Mouse (Mus musculus): Measurements from ENCODE around the gene Tmem239. TPM values are rescaled to one million over a fixed set of nuclear protein-coding genes. Genes with fewer than 3 reads are reported as not detected.

The Tmem239 gene
- polyA plus RNA-seq, 1 experiment from 2014 or later: not detected

DNA sequence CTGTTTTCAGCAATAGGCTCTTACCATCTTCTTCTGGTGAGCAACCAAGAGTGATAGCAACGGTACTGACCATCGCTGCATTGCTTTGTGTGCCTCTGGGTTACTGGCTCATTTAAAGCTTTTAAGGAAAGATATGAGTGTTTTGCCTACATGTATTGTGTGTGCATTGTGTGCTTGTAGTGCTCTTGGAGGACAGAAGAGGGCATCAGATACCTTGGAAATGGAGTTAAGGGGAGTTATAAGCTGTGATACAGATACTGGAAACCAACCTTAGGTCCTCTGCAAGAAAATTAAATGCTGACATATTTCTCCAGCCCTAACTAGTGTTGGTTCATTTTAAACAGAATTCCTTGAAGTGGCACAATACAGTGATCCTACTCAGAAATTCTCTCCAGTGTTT is 17.5 kb upstream of the Tmem239 start:
- Histone ChIP-seq H3K27me3 (no peaks in the 10 kb centered on the region), H3K4me1 (no peaks in the 10 kb centered on the region), H3K4me3 (replicated peaks) (no peak overlapping the region), H3K27ac (replicated peaks) (no peak overlapping the region), H3K9me3 (replicated peaks) (no peaks in the 10 kb centered on the region), H3K36me3 (peaks cover 12% of the 10 kb centered on the region), H3K9ac (no peak overlapping the region), H3K4me2 (replicated peaks) (no peak overlapping the region)
- no peak for ATAC-seq (ENCODE audit: insufficient number of reproducible peaks, low FRiP score, low TSS enrichment, low read depth)
- WGBS: 76% methylated on average over 2 of the region's 2 CpGs

DNA sequence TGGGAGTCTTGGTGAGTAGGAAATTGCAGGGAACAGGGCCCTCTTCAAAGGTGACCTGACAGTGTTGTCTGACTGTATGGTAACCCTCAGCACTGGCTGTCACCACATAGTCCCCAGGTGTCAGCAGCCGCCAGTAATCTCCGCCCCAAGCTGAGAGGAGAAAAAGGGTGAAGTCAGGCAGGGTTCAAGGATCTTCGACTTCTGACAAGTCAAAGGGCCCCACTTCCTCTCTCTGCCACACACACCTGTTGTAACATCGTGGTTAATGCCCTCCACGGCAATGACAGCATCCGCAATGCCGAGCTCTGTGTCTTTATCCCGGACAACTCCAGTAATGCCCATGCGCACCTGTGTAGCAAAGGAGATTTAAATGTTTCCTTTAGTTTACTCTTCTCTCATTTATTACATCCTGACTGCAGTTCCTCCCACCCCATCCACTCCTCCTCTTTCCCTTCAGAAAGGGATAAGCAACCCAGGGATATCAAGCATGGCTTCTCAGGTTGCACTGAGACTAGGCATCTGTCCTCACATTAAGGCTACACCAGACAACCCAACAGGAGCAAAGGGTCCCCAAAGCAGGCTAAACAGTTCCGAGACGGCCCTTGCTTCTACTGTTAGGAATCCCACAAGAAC is 15.2 kb upstream of the Tmem239 start:
- no peak overlapping the region for H3K4me3 ChIP-seq (replicated peaks)
- no peak overlapping the region for H3K4me2 ChIP-seq (replicated peaks)
- peaks cover 28% of the 10 kb centered on the region for H3K36me3 ChIP-seq
- no peaks in the 10 kb centered on the region for H3K9me3 ChIP-seq (replicated peaks)
- peaks cover 4% of the 10 kb centered on the region; the same call in 1 of the 2 replicates for H3K4me1 ChIP-seq
- WGBS: 79% methylated on average over 11 of the region's 11 CpGs
- no peaks in the 10 kb centered on the region for H3K27me3 ChIP-seq
- no peak for ATAC-seq (ENCODE audit: insufficient number of reproducible peaks, low FRiP score, low TSS enrichment, low read depth)
- H3K27ac ChIP-seq (replicated peaks): no peak overlapping the region
- H3K9ac ChIP-seq: no peak overlapping the region

DNA sequence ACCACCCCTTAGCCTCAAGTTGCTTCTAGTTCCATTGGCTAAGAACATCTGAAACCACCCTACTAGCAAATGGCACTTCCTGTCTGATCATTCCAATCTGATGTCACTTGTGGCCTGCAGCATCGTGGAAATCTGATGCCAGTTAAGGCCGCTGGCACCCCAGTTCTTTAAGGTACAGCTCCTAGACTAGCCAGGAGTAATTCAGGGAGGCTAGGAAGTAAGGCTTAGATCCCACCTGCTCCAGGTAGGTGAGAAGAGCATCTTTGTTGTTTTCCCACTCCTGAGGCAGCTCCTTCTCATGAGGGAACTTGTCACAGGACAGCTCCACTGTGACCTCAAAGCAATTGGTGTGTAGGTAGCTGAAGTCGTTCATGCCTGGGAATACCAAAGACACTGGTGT is 13.4 kb upstream of the Tmem239 start:
- no peaks in the 10 kb centered on the region for H3K9me3 ChIP-seq (replicated peaks)
- H3K27ac ChIP-seq (replicated peaks): no peak overlapping the region
- WGBS: 72% methylated on average over 3 of the region's 3 CpGs
- no peak overlapping the region for H3K4me3 ChIP-seq (replicated peaks)
- no peak overlapping the region for H3K4me2 ChIP-seq (replicated peaks)
- ATAC-seq (ENCODE audit: insufficient number of reproducible peaks, low FRiP score, low TSS enrichment, low read depth): no peak
- H3K27me3 ChIP-seq: no peaks in the 10 kb centered on the region
- no peak overlapping the region for H3K9ac ChIP-seq
- peaks cover 28% of the 10 kb centered on the region for H3K36me3 ChIP-seq
- peaks cover 18% of the 10 kb centered on the region; the same call in 1 of the 2 replicates for H3K4me1 ChIP-seq

DNA sequence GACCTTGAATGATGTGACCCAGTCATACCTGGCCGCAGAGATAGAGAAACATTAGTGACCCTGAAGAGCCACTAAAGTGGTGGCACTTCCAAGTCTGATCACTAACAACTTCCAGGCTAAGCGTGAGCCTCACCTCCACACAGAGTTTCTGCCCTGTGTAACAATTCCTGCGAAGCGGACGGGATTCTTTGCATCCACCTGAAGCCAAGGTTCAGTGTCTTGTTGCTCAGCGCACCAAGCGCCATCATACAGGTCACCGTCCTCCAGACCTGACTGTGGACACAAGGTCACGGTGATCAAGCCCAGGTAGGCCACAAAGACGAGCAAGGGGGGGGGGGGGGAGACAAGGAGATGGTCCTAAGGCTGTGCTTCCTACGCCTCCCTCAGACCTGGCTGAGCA is 10.6 kb upstream of the Tmem239 start:
- Histone ChIP-seq H3K4me3 (replicated peaks) (no peak overlapping the region), H3K9ac (no peak overlapping the region)

DNA sequence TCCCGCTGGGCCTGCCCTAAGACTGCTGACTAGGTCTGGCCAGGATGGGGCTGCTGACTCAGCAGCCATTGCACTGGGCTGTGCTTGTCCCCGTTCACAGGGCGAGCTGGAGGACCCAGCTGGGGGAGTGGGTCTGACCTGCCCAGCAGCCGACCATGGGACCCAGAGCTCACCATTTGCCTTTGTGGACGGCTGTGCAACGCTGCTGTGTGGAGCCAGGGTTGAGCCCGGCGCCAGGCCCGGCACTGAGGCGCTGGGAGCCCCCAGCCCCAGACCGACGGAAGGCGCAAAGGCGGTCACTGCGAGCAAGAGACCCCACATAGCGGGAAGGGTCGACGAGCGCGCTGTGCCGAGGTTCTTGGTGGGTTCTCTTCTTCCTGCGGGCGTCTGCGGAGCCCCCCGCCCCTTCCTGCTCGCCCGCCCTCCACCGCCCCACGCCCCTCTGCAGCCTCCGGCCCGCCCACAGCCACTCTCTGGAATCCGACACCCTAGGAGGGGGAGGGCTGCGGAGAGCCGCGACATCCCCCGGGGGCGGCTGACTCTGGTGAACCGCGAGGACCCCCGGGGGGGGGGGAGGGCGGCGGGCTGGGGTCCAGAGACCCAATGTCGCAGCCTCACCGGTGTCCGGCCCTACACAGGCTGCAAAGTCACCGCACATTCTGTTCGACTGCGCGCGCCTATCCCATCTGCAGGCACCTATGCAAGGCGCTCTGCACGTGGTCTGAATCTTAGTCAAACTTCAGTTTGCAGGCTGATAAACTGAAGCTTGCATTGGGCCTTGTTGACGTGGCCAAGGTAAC is 8.9 kb upstream of the Tmem239 start, which contains the start of gene Cpxm1:
Cpxm1 (minus strand) TSS at position 389 of the 800 bp plus-strand sequence.
- Histone ChIP-seq H3K4me3 (replicated peaks) (peak within 1 kb of the TSS; percentile 69), H3K9ac (peak within 1 kb of the TSS; percentile 81), H3K4me1 (peaks cover 24% of the 10 kb centered on the region; the same call in 1 of the 2 replicates), H3K4me2 (replicated peaks) (peak within 1 kb of the TSS; percentile 81), H3K36me3 (peaks cover 28% of the 10 kb centered on the region), H3K27me3 (no peaks in the 10 kb centered on the region), H3K9me3 (replicated peaks) (no peaks in the 10 kb centered on the region), H3K27ac (replicated peaks) (peak within 1 kb of the TSS; percentile 82)
- ATAC-seq (ENCODE audit: insufficient number of reproducible peaks, low FRiP score, low TSS enrichment, low read depth): peak; percentile 87
- WGBS: under 1% methylated on average over 40 of the region's 53 CpGs

More for the DNA sequence above, 10.6 kb upstream of the Tmem239 start:
- Histone ChIP-seq H3K9me3 (replicated peaks) (no peaks in the 10 kb centered on the region), H3K36me3 (peaks cover 28% of the 10 kb centered on the region), H3K27me3 (no peaks in the 10 kb centered on the region), H3K4me2 (replicated peaks) (no peak overlapping the region), H3K4me1 (peaks cover 24% of the 10 kb centered on the region; the same call in 1 of the 2 replicates), H3K27ac (replicated peaks) (no peak overlapping the region)
- no peak for ATAC-seq (ENCODE audit: insufficient number of reproducible peaks, low FRiP score, low TSS enrichment, low read depth)
- WGBS: 92% methylated on average over 11 of the region's 11 CpGs

DNA sequence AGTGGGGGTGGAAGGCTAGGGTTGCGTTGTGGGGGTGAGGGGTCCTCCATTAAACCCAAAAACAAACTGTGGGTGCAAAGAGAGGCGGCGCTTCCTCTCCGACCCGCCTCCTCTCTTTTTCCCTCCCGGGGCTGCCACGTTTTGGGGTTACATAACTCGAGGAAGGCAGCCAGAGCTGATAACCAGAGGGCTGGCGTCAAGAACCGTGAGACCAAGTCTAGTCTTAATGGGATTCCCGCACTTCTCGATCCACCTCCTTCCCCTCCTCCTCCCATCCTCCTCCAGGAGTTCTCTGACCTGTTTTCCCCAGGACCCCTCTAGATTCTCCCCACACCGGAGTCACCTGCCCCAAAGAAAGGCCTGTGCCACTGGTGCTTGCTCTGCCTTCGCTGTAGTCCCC is 8.2 kb upstream of the Tmem239 start:
- Histone ChIP-seq H3K4me2 (replicated peaks) (peak overlapping the region; percentile 81), H3K4me3 (replicated peaks) (peak overlapping the region; percentile 69), H3K36me3 (peaks cover 24% of the 10 kb centered on the region), H3K9ac (no peak overlapping the region), H3K27ac (replicated peaks) (peak overlapping the region; percentile 82; the same call in 1 of the 2 replicates), H3K27me3 (no peaks in the 10 kb centered on the region), H3K9me3 (replicated peaks) (no peaks in the 10 kb centered on the region), H3K4me1 (peaks cover 24% of the 10 kb centered on the region; the same call in 1 of the 2 replicates)
- WGBS: 16% methylated on average over 14 of the region's 14 CpGs
- no peak for ATAC-seq (ENCODE audit: insufficient number of reproducible peaks, low FRiP score, low TSS enrichment, low read depth)

DNA sequence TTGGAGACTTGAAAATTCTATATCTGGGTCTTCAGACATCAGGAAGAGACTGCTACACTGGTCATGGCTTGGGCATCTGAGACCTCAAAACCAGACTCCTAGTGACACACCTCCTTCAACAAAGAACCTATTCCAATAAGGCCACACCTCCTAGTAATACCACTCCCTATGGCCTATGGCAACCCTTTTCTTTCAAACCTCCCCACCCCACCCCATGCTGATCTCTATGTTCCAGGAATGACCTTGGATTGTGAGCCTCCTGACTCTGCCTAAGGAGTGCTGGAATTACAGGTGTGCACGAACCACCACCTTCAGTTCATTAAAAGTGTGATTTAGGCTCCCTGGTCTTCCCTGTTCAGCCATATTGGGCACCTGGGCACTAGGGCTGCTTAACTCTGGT is 6.2 kb upstream of the Tmem239 start:
- no peak overlapping the region for H3K4me2 ChIP-seq (replicated peaks)
- no peak overlapping the region for H3K4me3 ChIP-seq (replicated peaks)
- H3K4me1 ChIP-seq: peaks cover 24% of the 10 kb centered on the region; the same call in 1 of the 2 replicates
- H3K36me3 ChIP-seq: peaks cover 5% of the 10 kb centered on the region; the same call in 1 of the 2 replicates
- no peak overlapping the region for H3K9ac ChIP-seq
- WGBS: 78% methylated on average over 1 of the region's 1 CpGs
- no peak overlapping the region for H3K27ac ChIP-seq (replicated peaks)
- H3K9me3 ChIP-seq (replicated peaks): no peaks in the 10 kb centered on the region
- no peaks in the 10 kb centered on the region for H3K27me3 ChIP-seq
- no peak for ATAC-seq (ENCODE audit: insufficient number of reproducible peaks, low FRiP score, low TSS enrichment, low read depth)

DNA sequence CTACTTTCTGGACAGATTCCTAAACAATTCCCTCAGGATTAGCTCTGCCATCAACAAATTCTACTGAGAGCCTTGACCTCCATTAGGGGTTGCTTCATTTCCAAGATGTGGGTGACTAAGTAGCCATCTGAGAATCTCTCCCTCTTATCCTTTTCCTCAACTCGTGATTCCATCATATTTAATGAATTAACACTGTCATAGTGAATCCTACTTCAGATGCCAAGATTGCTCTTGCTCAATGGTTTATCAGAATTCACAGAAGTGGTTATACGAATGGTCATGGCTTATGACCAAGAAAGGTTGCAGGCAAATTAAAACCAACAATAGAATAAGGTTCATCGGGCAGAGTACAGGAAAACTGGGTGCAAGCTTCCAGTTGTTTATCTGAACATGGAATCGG is 4.4 kb upstream of the Tmem239 start:
- Histone ChIP-seq H3K9ac (no peak overlapping the region), H3K36me3 (no peaks in the 10 kb centered on the region), H3K4me1 (peaks cover 13% of the 10 kb centered on the region; the same call in 1 of the 2 replicates), H3K27ac (replicated peaks) (no peak overlapping the region), H3K9me3 (replicated peaks) (no peaks in the 10 kb centered on the region), H3K27me3 (no peaks in the 10 kb centered on the region; the same call in 1 of the 2 replicates), H3K4me2 (replicated peaks) (no peak overlapping the region), H3K4me3 (replicated peaks) (no peak overlapping the region)
- no peak for ATAC-seq (ENCODE audit: insufficient number of reproducible peaks, low FRiP score, low TSS enrichment, low read depth)
- 74% methylated on average over 4 of the region's 4 CpGs for WGBS

DNA sequence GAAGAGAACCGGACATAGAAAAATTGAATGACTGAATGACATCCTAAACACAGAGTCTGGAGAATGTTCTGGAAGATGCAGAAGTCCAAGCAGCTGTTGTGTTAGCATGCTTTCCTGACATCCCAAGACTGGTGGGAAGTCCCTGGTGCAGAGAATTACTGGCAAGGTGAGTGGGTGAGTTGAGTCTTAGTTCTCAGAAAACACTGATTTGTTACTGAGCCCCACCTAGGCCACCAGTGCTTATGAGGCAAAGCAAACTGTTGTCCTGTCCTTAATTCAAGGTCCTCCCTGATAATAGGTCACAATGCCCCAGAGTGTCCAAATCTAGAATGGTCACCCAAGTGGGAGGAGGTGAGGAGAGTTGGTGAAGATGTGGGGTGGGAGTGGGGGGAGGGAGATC is 1.3 kb upstream of the Tmem239 start, which contains the start of the genes Gm28372 and 1700020A23Rik:
Gm28372 (plus strand) TSS at position 301 of the 400 bp plus-strand sequence.
1700020A23Rik (plus strand) TSS at position 321 of the 400 bp plus-strand sequence.
- Histone ChIP-seq H3K27me3 (no peaks in the 10 kb centered on the region; the same call in 1 of the 2 replicates), H3K27ac (replicated peaks) (no peak within 1 kb of the TSS), H3K36me3 (no peaks in the 10 kb centered on the region), H3K4me3 (replicated peaks) (no peak within 1 kb of the TSS), H3K4me1 (peaks cover 9% of the 10 kb centered on the region), H3K9ac (no peak within 1 kb of the TSS), H3K9me3 (replicated peaks) (no peaks in the 10 kb centered on the region), H3K4me2 (replicated peaks) (no peak within 1 kb of the TSS)
- no peak for ATAC-seq (ENCODE audit: insufficient number of reproducible peaks, low FRiP score, low TSS enrichment, low read depth)
- WGBS: 91% methylated on average over 1 of the region's 1 CpGs

DNA sequence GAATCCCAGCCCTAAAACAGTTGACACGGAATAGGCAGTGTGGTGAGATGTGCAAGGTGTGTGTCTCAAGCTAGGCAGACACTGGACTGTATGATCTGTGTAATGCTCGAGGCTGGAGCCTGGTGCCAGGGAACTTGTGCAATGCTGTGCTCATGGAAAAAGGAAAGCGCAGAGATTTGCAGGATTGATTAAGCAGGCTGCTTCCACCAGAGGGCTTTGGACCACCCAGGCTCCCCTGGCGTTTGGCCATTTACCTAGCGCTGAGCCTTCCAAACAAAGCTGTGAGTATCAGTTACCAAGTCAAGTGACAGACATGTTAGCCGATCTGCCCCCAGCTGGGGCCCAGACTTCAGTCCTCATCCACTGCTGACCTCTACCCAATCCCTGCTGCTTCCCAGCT is 1.9 kb downstream of the Tmem239 start:
- no peak for ATAC-seq (ENCODE audit: insufficient number of reproducible peaks, low FRiP score, low TSS enrichment, low read depth)
- no peak overlapping the region for H3K4me2 ChIP-seq (replicated peaks)
- H3K36me3 ChIP-seq: no peaks in the 10 kb centered on the region
- H3K27ac ChIP-seq (replicated peaks): peak overlapping the region; percentile 39; the same call in 1 of the 2 replicates
- H3K9me3 ChIP-seq (replicated peaks): no peaks in the 10 kb centered on the region
- 7% methylated on average over 6 of the region's 6 CpGs for WGBS
- H3K9ac ChIP-seq: no peak overlapping the region
- peaks cover 17% of the 10 kb centered on the region for H3K4me1 ChIP-seq
- no peaks in the 10 kb centered on the region; the same call in 1 of the 2 replicates for H3K27me3 ChIP-seq
- no peak overlapping the region for H3K4me3 ChIP-seq (replicated peaks)

All from embryonic facial prominence, embryonic 15.5 days (tissue).